Mouse (Mus musculus) cortical plate, adult 2 months (tissue): ENCODE results near the gene Gm8660. TPM values are rescaled to one million over a fixed set of nuclear protein-coding genes. Genes with fewer than 3 reads are reported as not detected.
"Not testable (repeated sequence)": the region's sequence is repeated elsewhere in the genome, so short reads cannot be mapped to it uniquely, and the experiment has no call there.

Experiments used
- H3K27ac ChIP-seq: fragments of 200-500 bp; 2 replicates; pipeline ENCODE4 v1.5.1; 2012; ENCODE audit warnings: low read length, control low read depth, inconsistent platforms; ENCODE audit not compliant: insufficient read depth
- H3K4me1 ChIP-seq: fragments of 200-500 bp; 2 replicates; pipeline ENCODE4 v1.6.1; 2011; ENCODE audit warnings: low read length; ENCODE audit not compliant: control insufficient read depth, insufficient read depth
- H3K4me3 ChIP-seq: fragments of 200-500 bp; 2 replicates; pipeline ENCODE4 v1.5.1; 2011; ENCODE audit warnings: mild to moderate bottlenecking, low read length, control low read depth; ENCODE audit not compliant: insufficient read depth
- polyA plus RNA-seq: library from polyadenylated mRNA; depleted of rRNA; stranded (reverse); fragments of >200 nt; gene quantifications from 2 replicates; pipeline ENCODE4 v1.2.3, GENCODE M21; 2012; rRNA removed

The Gm8660 gene
- polyA plus RNA-seq = not detected in 2 replicates

DNA sequence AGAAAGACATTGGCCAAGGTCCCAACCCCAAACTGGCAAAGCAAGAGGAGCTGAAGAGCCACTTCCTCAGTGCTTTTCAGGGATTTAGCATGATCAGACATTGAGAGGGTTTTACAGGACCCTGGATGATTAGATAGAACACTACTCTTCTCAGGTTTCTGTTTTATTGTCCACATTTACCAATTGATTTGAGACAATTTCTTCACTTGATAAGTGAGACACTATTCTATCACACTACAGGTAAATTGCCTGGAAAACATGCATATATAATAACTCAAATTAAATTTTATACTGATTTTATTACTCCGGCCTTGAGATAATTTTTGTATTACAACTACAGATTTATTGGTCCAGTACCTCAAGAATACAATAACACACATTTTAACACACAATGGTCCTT lies at the start of gene Gm8660:
Gene Gm8660, minus strand, starts transcription at position 101 of the 400 bp plus-strand sequence.
- H3K4me3 ChIP-seq = not testable (repeated sequence)

DNA sequence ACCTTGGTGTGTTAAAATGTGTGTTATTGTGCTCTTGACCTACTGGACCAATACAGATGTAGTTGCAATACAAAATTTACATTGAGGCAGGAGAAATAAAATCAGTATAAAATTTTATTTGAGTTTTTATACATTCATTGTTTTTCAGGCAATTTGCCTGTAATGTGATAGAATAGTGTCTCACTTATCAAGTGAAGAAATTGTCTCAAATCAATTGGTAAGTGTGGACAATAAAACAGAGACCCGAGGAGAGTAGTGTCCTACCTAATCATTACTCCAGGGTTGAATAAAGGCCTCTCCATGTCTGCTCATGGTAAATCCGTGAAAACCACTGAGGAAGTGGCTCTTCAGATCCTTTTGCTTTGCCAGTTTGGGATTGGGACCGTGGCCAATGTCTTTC lies 42.4 kb upstream of the Gm8660 start, which contains the start of gene Vmn1r148:
Gene Vmn1r148, plus strand, starts transcription at position 301 of the 400 bp plus-strand sequence.
- H3K4me3 ChIP-seq, H3K27ac ChIP-seq, H3K4me1 ChIP-seq: not testable (repeated sequence)

More for the DNA sequence above, at the start of gene Gm8660:
- H3K27ac ChIP-seq, H3K4me1 ChIP-seq: not testable (repeated sequence)

DNA sequence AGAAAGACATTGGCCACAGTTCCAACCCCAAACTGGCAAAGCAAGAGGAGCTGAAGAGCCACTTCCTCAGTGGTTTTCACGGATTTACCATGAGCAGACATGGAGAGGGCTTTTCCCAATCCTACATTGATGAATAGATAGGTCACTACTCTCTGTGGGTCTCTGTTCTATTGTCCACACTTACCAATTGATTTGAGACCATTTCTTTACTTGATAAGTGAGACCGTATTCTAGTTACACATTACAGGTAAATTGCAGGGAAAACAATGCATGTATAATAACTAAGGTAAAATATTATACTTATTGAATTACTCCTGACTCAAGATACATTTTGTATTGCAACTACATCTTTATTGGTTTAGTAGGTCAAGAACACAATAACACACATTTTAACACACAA lies 41.2 kb downstream of the Gm8660 start, which contains the start of gene Gm4187:
Gene Gm4187, minus strand, starts transcription at position 101 of the 400 bp plus-strand sequence.
- not testable (repeated sequence) for H3K4me1 ChIP-seq, H3K27ac ChIP-seq, H3K4me3 ChIP-seq

Other genes with a start within 250 kb of the Gm8660 start
- gene Gm10666, start 236.3 kb downstream of the Gm8660 start, polyA plus RNA-seq = not detected in 2 replicates
- gene Vmn1r142, start 207.0 kb downstream of the Gm8660 start, polyA plus RNA-seq = not detected in 2 replicates
- gene Vmn1r143, start 181.7 kb downstream of the Gm8660 start, polyA plus RNA-seq = not detected in 2 replicates
- gene Gm8653, start 169.8 kb downstream of the Gm8660 start, polyA plus RNA-seq = not detected in 2 replicates
- not detected in 2 replicates for gene Gm8453, start 141.6 kb downstream of the Gm8660 start, polyA plus RNA-seq
- not detected in 2 replicates for gene Gm4187, start 41.3 kb downstream of the Gm8660 start, polyA plus RNA-seq
- gene Vmn1r148, start 42.5 kb upstream of the Gm8660 start, polyA plus RNA-seq = not detected in 2 replicates
- gene Vmn1r149, start 67.2 kb upstream of the Gm8660 start, polyA plus RNA-seq = not detected in 2 replicates
- not detected in 2 replicates for gene Gm10665, start 93.0 kb upstream of the Gm8660 start, polyA plus RNA-seq
- gene Vmn1r151, start 128.6 kb upstream of the Gm8660 start, polyA plus RNA-seq = not detected in 2 replicates
- gene Vmn1r152, start 151.9 kb upstream of the Gm8660 start, polyA plus RNA-seq = not detected in 2 replicates
- gene Gm8677, start 163.8 kb upstream of the Gm8660 start, polyA plus RNA-seq = not detected in 2 replicates
- gene Gm4201, start 194.3 kb upstream of the Gm8660 start, polyA plus RNA-seq = not detected in 2 replicates
- not detected in 2 replicates for gene Gm4565, start 217.1 kb upstream of the Gm8660 start, polyA plus RNA-seq